Mouse (Mus musculus) kidney, embryonic 14.5 days (tissue): ENCODE measurements around the gene Lyplal1. TPM values are rescaled to one million over a fixed set of nuclear protein-coding genes. Genes with fewer than 3 reads are reported as not detected.

Experiments
- ATAC-seq: fragments of 200-750 bp; cut with Nextera tagmentation; 2 replicates; pipeline ENCODE4 v1.8.0; 2017; ENCODE audit warnings: moderate number of reproducible peaks, mild to moderate bottlenecking, moderate TSS enrichment, moderate library complexity; ENCODE audit not compliant: low FRiP score, low TSS enrichment
- H3K27ac ChIP-seq: fragments of 300-500 bp; sonication (generic); 2 replicates; pipeline ENCODE4 v1.5.1; 2014; ENCODE audit warnings: low read depth, mild to moderate bottlenecking, low read length, moderate library complexity, mixed read lengths
- H3K27me3 ChIP-seq: fragments of 300-500 bp; sonication (generic); 2 replicates; pipeline ENCODE4 v1.6.1; 2014; ENCODE audit warnings: mild to moderate bottlenecking, low read length; ENCODE audit not compliant: control insufficient read depth, insufficient read depth
- H3K36me3 ChIP-seq: fragments of 300-500 bp; sonication (generic); 2 replicates; pipeline ENCODE4 v1.6.1; 2014; ENCODE audit warnings: low read length, mixed read lengths; ENCODE audit not compliant: control insufficient read depth, insufficient read depth
- H3K4me1 ChIP-seq: fragments of 300-500 bp; sonication (generic); 2 replicates; pipeline ENCODE4 v1.6.1; 2014; ENCODE audit warnings: low read length, mixed read lengths; ENCODE audit not compliant: control insufficient read depth, insufficient read depth
- H3K4me2 ChIP-seq: fragments of 300-500 bp; sonication (generic); replicated peaks from 2 replicates; pipeline ENCODE4 v1.6.1; 2014; ENCODE audit warnings: low read depth, mild to moderate bottlenecking, low read length
- H3K4me3 ChIP-seq: fragments of 300-500 bp; sonication (generic); 2 replicates; pipeline ENCODE4 v1.5.1; 2014; ENCODE audit warnings: mild to moderate bottlenecking, low read length
- H3K9ac ChIP-seq: fragments of 300-500 bp; sonication (generic); 2 replicates; pipeline ENCODE4 v1.6.1; 2014; ENCODE audit warnings: low read depth, mild to moderate bottlenecking, low read length, moderate library complexity
- H3K9me3 ChIP-seq: fragments of 300-500 bp; sonication (generic); 2 replicates; pipeline ENCODE4 v1.6.1; 2016; ENCODE audit warnings: low read length; ENCODE audit not compliant: control insufficient read depth
- WGBS: fragments of 180-500 bp; shearing (Covaris S2); extraction: QIAGEN DNeasy Blood & Tissue Kit; methylation state at CpG from one replicate; pipeline ENCODE4 v1.1.7; 2014; 5-methylcytosine and 5-hydroxymethylcytosine counted together
- polyA plus RNA-seq: library from polyadenylated mRNA; unstranded; fragments of >200 nt; fragmentation: Nextera tagmentation; extraction: Ambion mirVana; gene quantifications from 2 replicates; pipeline ENCODE4 v1.2.1, GENCODE M21; 2014

Gene Lyplal1
- 23.2 and 27.0 TPM in 2 replicates for polyA plus RNA-seq

DNA sequence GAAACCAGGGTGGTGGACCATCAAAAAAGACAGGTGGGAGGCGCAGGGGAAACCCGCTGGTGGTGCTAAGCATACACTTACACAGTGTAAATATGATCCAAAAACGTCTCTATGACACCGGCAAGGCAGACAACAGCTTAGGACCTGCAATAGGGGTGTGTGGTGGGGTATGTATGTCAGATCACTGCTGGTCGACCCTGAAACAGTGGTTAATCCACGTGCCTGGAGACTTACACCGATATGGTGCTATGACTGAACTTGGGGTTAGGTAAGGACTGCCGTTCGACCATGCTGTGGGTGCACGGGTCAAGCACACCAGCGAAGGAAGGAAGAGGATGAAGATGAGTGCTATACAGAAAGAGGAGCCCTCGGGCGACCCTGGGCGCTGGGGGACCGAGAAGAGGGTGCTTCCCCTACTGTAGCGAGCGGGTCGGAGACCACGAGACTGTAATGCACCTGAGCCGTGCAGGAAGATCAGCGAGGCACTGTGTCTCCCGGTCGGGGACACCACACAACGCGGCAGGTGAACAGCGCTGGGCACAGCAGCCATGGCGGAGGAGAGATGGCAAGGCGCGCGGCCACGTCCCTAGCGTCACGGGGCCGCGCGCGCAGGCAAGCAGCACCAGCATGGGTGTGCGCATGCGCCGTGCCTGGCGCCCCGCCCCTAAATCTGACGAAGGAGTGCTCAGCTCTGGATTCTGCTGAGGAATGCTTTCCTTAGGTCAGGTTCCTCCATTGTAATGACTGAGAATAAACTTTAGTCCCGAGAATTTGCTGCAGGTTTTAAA is at the start of gene Lyplal1:
Lyplal1 (minus strand) TSS at position 610 of the 788 bp plus-strand sequence.
- peak; percentile 96 for ATAC-seq
- Histone ChIP-seq H3K4me3 (peak within 1 kb of the TSS; percentile 62), H3K4me2 (peak within 1 kb of the TSS; percentile 84), H3K4me1 (peaks cover 4% of the 10 kb centered on the region; the same call in 1 of the 2 replicates), H3K27me3 (no peaks in the 10 kb centered on the region), H3K27ac (peak within 1 kb of the TSS; percentile 3; the same call in 1 of the 2 replicates), H3K9me3 (no peaks in the 10 kb centered on the region), H3K9ac (peak within 1 kb of the TSS; percentile 73), H3K36me3 (no peaks in the 10 kb centered on the region)
- WGBS = 4% methylated on average over 44 of the region's 44 CpGs

DNA sequence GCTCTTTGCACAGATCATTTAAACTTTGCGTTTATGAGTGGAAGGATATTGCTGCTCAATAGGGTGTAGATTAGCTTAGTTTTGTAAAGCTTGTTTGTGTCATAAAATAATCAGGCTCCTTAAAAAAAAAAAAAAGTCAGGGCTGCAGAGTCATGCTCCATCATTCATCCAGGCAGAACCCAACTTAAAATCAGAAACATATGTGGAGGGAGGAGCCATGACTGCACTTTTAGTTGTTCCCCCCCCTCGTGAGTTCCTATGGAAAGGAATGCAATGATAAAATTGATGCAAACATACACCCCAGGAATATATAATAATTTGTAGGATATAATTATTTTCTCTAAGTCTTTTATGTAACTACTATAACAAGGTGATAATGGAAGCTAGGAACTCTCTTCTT is 46.5 kb upstream of the Lyplal1 start:
- H3K4me1 ChIP-seq = no peaks in the 10 kb centered on the region
- H3K27ac ChIP-seq = no peak overlapping the region
- no peaks in the 10 kb centered on the region for H3K27me3 ChIP-seq
- no peak overlapping the region for H3K9ac ChIP-seq
- no peak for ATAC-seq
- no peaks in the 10 kb centered on the region for H3K36me3 ChIP-seq
- H3K4me3 ChIP-seq = no peak overlapping the region
- H3K9me3 ChIP-seq = no peaks in the 10 kb centered on the region
- 45% methylated on average over 2 of the region's 2 CpGs for WGBS
- H3K4me2 ChIP-seq = no peak overlapping the region

DNA sequence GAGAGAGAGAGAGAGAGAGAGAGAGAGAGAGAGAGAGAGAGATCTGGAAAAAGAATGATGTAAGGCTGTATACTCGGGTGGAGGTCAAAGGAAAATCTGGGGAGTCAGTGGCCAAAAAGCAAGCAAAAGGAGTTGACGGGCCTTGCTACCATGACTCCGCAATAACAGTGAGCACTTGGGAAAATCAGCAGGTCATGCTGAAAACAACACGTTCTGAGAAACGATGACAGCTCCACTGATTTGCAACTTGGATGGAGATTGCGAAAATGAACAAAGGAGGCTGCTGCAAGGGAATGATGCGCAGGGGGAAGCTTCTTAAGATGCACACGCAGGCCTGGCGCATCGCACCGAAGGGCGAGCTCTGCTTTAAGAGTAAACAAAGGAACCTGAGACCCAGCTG is 46.1 kb upstream of the Lyplal1 start:
- no peak for ATAC-seq
- no peaks in the 10 kb centered on the region for H3K36me3 ChIP-seq
- H3K27me3 ChIP-seq = no peaks in the 10 kb centered on the region
- H3K4me3 ChIP-seq = no peak overlapping the region
- 41% methylated on average over 12 of the region's 12 CpGs for WGBS
- H3K4me2 ChIP-seq = no peak overlapping the region
- no peak overlapping the region for H3K9ac ChIP-seq
- no peak overlapping the region for H3K27ac ChIP-seq
- no peaks in the 10 kb centered on the region for H3K9me3 ChIP-seq
- H3K4me1 ChIP-seq = no peaks in the 10 kb centered on the region

DNA sequence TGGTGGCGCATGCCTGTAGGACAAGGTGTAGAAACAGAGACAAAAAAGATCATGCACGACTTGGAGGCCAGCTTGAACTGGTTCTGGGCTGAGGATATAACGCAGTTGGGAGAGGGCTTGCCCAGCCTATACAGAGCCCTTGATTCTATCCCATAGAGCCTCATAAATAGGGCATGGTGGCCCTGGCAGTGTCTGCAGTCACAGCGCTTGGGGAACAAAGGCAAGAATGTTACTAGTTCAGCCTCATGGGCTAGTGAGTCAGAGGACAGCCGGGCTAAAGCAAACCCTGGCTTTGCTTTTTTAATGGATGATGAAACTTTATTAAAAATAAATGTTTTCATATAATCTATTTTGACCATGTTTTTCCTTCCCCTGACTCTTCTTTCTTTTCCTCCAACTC is 33.3 kb upstream of the Lyplal1 start:
- Histone ChIP-seq H3K27me3 (no peaks in the 10 kb centered on the region), H3K9me3 (no peaks in the 10 kb centered on the region), H3K4me2 (no peak overlapping the region), H3K4me1 (no peaks in the 10 kb centered on the region), H3K27ac (no peak overlapping the region), H3K9ac (no peak overlapping the region), H3K36me3 (no peaks in the 10 kb centered on the region), H3K4me3 (no peak overlapping the region)
- no peak for ATAC-seq
- 87% methylated on average over 5 of the region's 5 CpGs for WGBS

DNA sequence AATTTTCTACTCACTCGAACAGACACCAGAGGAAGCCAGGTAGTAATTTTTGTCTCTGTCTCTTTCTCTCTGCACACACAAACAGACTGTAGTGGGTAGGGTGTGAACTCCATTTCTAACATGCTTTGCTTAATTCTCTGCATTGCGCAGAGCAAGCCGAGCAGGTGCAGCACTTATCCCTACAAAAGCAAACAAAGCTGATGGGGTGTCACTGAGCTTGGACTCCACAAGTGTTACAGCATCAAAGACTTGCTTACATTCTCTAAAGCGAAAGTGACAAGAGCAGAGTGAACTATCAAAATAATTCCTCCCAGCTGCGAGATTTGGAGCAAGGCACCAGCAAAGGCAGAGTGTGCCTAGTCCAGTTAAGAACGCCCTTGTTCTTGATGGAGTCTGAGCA is 28.3 kb upstream of the Lyplal1 start:
- Histone ChIP-seq H3K27me3 (no peaks in the 10 kb centered on the region), H3K4me1 (no peaks in the 10 kb centered on the region), H3K4me2 (no peak overlapping the region), H3K36me3 (no peaks in the 10 kb centered on the region), H3K9me3 (no peaks in the 10 kb centered on the region), H3K4me3 (no peak overlapping the region), H3K9ac (no peak overlapping the region), H3K27ac (no peak overlapping the region)
- ATAC-seq = no peak
- WGBS = 35% methylated on average over 6 of the region's 6 CpGs

DNA sequence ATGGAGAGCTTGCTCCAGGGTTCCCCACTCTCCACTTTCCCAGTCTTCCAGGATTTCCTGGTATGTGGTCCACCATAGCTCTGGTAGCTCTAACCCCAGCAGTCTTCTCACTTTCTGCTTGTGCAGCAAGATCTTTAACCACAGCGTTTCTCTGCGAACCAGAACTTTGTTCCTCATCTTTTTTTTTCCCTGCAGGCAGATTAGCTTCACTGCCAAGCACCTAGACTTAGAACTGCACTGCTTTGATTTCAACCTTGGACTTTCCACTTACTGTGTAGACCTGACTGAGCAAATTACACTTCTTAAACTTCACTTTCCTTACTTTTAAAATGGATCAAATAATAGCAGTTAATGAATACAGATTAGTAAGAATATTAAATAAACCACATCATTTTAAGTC is 23.1 kb upstream of the Lyplal1 start:
- Histone ChIP-seq H3K27ac (no peak overlapping the region), H3K4me3 (no peak overlapping the region), H3K27me3 (no peaks in the 10 kb centered on the region), H3K36me3 (no peaks in the 10 kb centered on the region), H3K9me3 (no peaks in the 10 kb centered on the region), H3K4me1 (peaks cover 7% of the 10 kb centered on the region), H3K9ac (no peak overlapping the region), H3K4me2 (no peak overlapping the region)
- no peak for ATAC-seq
- whole genome bisulfite sequencing = 68% methylated on average over 2 of the region's 2 CpGs

DNA sequence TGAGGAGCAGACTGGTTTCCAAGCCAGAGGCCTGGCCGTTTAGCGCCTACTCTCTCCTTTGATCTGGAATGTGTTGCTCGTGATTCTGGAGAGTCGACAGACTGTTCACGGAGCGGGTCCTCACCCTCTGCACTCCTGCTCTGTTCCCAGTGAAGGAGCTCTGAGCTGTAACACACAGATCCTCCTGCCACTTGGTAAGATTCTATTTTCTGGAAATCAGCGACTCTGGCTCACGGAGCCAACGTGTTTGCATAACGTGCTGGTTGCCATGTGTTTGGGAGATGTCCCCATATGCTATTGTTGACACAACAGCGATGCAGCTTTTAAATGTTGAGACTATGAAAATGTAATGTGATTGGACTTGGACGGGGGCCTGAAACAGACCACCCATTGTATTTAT is 20.8 kb upstream of the Lyplal1 start:
- Histone ChIP-seq H3K4me3 (no peak overlapping the region), H3K36me3 (no peaks in the 10 kb centered on the region), H3K9ac (no peak overlapping the region), H3K27ac (no peak overlapping the region), H3K4me1 (peaks cover 7% of the 10 kb centered on the region), H3K4me2 (no peak overlapping the region), H3K27me3 (no peaks in the 10 kb centered on the region), H3K9me3 (no peaks in the 10 kb centered on the region)
- 57% methylated on average over 12 of the region's 12 CpGs for WGBS
- no peak for ATAC-seq

DNA sequence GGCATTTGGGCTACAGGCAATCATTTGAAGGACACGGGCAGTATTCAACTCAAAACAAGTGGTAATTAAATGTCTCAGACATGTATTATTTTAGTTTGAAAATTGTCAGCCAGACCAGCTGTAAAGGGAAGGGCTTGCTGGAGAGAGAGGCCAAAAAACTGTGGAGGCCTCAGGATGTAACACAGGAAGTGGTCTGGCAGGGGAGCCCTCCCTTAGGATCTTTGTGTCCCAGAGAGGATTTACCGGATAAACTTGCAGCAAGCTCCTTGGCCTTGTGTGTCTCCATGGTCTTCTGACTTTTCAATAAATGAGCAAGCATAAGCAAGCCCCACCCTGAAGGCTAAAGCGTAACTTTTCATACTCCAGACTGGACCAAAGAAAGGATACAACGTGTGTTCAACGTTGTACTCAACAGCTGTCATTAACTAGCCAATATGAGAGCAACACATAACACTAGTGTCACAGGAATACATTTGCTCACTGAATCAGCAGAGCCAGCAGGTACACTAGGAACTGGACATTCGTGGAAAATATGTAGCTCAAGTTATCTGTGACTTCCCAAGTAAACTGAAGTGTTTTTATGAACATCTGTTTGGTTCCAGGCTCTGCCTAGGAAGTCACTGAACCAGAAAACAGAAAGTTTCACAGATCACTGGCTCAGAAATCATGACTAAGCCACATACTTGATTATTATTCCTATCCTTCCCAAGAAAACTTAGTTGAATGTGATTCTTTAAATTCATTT is 19.7 kb upstream of the Lyplal1 start:
- no peak for ATAC-seq
- Histone ChIP-seq H3K9me3 (no peaks in the 10 kb centered on the region), H3K27ac (no peak overlapping the region)

DNA sequence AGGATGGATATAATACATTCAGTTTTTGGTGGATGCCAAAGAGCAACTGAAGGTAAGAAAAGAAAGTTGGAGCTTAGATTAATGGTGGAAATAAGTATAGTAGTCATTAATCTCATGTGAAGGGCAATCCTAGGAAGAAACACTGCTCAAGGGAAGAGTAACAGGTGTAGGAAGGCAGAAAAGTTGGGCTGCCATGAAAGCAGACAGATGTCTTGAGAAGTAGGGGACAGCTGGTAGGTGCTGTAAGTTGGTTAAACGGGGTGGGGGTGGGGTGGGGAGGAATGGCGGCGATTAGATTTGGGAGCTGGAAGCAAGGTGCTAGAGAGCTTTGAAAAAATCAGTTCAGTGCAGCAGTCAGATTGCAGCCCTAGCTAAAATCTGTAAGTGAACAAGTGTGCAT is 14.4 kb upstream of the Lyplal1 start:
- WGBS = 95% methylated on average over 3 of the region's 3 CpGs
- no peak overlapping the region for H3K9ac ChIP-seq
- H3K27ac ChIP-seq = no peak overlapping the region
- H3K36me3 ChIP-seq = no peaks in the 10 kb centered on the region
- H3K4me1 ChIP-seq = peaks cover 1% of the 10 kb centered on the region
- no peaks in the 10 kb centered on the region for H3K9me3 ChIP-seq
- no peak overlapping the region for H3K4me3 ChIP-seq
- H3K27me3 ChIP-seq = no peaks in the 10 kb centered on the region
- no peak overlapping the region for H3K4me2 ChIP-seq
- no peak for ATAC-seq

More for the DNA sequence above, 19.7 kb upstream of the Lyplal1 start:
- Histone ChIP-seq H3K4me3 (no peak overlapping the region), H3K9ac (no peak overlapping the region), H3K4me1 (peaks cover 7% of the 10 kb centered on the region), H3K36me3 (no peaks in the 10 kb centered on the region), H3K27me3 (no peaks in the 10 kb centered on the region), H3K4me2 (no peak overlapping the region)
- WGBS = 62% methylated on average over 6 of the region's 6 CpGs
